Mouse (Mus musculus) bone marrow, adult 2 months (tissue): ENCODE data around the gene Pabpc4.

Experiments used
- CTCF ChIP-seq: fragments of 200-500 bp; IDR thresholded peaks from 2 replicates; pipeline ENCODE4 v1.5.1; 2011; ENCODE audit warnings: low read length, control low read depth; ENCODE audit not compliant: control insufficient read depth, insufficient read depth
- POLR2A ChIP-seq: fragments of 200-500 bp; IDR thresholded peaks from 2 replicates; pipeline ENCODE4 v1.6.1; 2011; ENCODE audit warnings: low read depth, mild to moderate bottlenecking, control low read depth, low read length, borderline replicate concordance; ENCODE audit not compliant: control insufficient read depth

- TF ChIP-seq POLR2A (no peak), CTCF (no peak)
Observed at GRCm38 (mm10) chr4:123260071-123260746, 1.9 kb upstream of the Pabpc4 start.
